Mouse (Mus musculus) heart, postnatal 25 days (tissue): ENCODE measurements at regions not wholly inside any gene's neighbourhood (a gene's known extent, or its start where the extent isn't known, plus 50 kb on each side); places are given as distances from the start of the nearest gene placed in this dataset.

Experiments
- DNase-seq: peaks from one replicate; pipeline ENCODE4 v3.0.0; 2022; ENCODE audit warnings: low spot score
- intact Hi-C: fragments of 180-260 bp; cut with DNase I; formaldehyde crosslinking; loops from one replicate; pipeline ENCODE4 v1.15.1; 2025

DNA sequence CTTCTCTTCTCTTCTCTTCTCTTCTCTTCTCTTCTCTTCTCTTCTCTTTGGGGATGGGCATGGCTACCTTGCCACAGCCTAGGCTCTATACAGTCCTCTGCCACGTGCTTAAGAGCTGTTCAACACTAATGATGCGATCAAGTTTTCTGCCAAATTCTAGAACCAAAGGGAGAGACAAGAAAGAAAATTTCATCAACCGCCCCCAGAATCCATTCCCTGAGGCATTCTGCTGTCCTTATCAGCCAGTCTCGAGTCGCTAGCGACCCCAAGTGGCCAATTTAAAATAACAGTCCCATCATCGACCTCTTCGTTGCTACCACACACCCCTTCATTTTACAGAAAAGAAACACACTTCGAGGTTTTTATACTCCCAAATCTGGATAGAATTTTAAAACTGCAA lies 171.5 kb downstream of the Qdpr start:
- intact Hi-C loops = loop anchor here (1.0 to 2.0 kb wide), 3 partner anchors 571 to 974 kb away; no protein-coding TSS in a partner anchor

DNA sequence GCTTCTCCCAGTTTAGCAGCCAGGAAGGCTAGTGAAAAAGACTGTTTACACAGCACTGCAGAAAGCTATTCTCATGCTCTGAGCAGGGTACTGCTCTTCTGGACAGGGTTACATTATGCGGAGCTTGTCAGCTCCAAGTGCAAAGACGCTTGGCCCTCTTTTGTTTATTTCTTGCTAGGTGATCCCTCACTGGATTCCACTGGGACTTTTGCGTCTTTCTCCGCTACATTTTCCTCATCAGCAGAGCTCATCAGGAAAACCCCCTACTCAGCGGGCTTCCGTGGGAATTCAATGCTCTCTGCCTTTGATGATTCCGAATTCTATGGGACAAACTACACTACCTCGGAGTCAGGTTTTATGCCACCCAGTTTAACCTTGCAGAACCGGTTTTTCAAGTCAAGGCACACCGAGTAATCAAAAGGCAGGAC lies 172.0 kb downstream of the Qdpr start:
- DNase-seq = no peak
- intact Hi-C loops = loop anchor here (1.0 to 2.0 kb wide), 3 partner anchors 571 to 974 kb away; no protein-coding TSS in a partner anchor

More for the DNA sequence above, 171.5 kb downstream of the Qdpr start:
- DNase-seq = peak; percentile 28

DNA sequence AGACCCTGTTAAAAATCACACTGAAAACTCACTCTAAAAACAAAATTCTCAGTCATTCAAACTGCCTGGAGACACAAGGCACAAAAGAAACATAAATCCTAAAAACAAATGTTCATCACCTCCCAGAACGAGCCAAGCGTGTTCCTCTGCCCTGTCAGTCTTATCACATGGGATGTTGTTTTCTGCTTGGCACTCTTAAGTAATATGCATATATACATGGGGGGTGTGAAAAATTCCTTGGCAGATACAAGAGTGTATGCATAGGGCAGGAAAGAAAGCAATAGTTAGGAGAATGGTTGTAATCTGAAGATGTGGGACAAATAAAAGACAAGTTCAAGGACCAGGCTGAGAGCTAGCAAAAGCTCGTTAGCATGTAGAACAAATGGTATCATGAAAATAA lies 179.4 kb downstream of the Qdpr start:
- intact Hi-C loops = no loop called here
- DNase-seq = no peak

DNA sequence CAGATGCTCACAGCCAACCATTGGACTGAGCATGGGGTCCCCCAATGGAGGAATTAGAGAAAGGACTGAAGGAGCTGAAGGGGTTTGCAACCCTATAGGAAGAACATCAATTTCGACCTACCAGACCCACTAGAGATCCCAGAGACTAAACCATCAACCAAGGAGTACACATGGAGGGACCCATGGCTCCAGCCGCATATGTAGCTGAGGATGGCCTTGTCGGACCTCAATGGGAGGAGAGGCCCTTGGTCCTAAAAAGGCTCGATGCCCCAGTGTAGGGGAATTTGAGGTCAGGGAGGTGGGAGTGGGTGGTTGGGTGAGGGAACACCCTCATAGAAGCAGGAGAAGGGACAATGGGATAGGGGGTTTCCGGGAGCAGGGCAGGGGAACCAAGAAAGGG lies 180.6 kb downstream of the Qdpr start:
- intact Hi-C loops = no loop called here
- DNase-seq = no peak

DNA sequence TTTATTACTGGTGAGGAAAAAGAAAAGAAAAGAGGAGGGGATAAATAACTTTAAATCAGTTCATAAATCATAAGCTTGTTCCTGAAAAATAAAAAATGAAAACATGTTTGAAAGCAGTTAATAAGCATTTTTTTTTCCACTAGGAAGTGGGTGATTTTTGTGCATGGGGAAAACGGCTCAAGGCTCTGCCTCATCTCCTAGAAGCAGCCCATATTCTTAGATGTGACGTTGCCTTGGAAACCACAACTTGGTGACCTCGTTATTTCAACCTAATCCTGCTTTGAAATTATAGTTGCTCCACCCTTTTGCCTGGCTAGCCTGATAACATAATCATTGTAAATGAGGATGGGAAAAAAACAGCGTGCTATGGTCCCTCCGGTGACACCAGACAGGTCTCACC lies 183.1 kb downstream of the Qdpr start:
- intact Hi-C loops = no loop called here
- DNase-seq = no peak

DNA sequence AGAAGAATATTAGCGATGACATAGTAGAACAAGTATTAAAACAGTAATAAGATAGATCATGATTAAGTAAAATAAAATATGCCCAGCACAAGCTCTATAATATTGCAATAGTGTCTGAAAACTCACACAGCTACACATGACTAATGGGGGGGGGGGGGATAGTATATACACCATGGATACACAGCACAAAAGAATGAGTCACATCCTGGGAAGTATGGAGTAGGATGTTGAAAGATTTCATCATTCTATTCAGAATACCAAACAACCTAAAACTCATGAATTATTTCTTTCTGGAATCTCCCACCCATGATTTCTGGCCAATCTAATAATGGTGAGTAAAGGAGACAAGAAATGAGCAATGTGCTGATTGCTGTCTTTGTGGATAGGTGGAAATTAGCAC lies 191.6 kb downstream of the Qdpr start:
- intact Hi-C loops = no loop called here
- DNase-seq = no peak

DNA sequence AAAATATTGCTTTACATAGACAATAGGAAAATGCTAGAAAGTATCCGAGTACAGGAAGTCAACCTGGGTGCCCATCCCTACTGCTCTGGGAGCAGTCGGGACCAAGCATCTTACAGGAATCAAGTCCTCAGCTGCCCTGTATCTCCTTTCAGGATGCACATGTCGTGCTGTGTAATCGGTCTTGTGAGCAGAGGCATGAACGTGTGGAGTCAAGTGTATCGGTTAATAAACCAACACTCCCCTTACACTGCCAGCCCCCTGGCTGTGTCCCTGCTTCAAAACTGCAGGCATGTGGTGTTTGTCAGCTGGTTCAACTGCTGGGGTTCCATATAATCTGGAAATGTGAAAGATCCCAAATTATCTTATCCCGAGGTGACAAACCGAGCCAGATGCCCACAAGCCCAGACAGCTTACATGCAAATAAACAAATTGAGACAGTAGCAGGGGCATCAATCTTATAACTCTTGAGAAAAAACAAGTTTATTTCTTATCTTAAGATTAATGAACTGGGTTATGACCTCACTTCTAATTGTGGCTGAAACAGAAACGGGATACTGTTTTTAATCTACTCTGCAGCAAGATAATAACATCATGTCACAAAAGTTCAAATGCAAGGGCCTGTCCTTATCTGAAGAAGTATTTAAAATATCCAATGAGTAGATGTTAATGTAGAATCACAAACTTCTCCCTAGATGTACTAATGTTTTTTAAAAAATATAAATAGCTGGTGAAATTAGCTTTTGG lies 193.6 kb downstream of the Qdpr start:
- no peak for DNase-seq
- intact Hi-C loops = no loop called here

DNA sequence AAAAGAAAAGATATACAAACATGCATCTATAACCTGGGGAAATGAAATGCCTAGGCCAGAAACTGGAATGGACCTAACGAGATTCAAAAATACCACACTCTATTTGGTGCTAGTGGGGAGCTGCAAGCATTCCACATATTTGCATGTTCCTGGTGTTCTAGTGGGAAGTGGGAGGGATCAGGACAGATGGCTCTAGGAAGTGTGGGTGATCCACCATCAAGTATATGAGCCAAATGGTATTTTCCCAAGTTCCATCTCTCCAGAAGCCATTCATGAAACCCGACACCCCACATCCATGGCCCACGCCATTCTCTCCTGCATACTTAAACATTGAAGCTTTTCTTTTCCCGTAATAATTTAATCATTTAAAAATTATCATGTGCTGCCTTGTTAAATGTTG lies 218.2 kb downstream of the Qdpr start:
- DNase-seq = no peak
- intact Hi-C loops = no loop called here

DNA sequence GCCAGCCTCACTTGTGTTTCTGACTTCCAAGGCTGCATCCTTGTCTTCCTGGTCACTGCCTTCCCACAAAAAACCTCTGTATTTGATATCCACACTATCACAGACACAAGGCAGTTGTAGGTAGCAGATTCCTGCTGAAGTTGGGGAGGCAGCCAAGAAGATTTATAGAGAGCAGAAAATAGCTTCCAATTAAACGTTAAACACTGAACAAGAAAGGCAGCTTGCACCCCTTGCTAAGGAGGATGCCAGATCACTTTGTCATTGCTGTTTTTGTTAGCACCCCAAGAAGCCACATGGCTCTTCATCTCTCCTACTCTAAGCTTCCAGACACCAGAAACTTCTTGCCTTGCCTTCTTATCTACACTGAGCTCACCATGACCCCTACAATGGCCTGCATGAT lies 219.9 kb downstream of the Qdpr start:
- intact Hi-C loops = no loop called here
- no peak for DNase-seq

DNA sequence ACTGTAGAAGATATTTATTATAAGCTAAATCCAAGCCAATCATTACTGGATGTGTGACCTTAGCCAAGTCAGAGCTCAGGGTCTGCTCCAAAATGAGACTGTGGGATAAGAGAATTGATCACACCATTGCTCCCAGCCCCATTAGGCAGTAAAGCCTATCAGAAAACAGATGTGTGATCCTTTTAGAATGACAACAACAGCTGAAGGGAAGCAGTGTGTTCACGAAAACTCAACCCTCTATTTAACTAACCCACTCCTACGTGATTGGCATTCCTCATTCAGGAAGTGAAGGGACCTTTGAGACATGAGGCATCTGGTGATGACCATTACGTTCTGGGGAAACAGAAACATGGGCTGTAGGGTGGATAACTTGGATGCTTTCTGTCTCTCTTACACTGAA lies 220.6 kb downstream of the Qdpr start:
- DNase-seq = no peak
- intact Hi-C loops = no loop called here

DNA sequence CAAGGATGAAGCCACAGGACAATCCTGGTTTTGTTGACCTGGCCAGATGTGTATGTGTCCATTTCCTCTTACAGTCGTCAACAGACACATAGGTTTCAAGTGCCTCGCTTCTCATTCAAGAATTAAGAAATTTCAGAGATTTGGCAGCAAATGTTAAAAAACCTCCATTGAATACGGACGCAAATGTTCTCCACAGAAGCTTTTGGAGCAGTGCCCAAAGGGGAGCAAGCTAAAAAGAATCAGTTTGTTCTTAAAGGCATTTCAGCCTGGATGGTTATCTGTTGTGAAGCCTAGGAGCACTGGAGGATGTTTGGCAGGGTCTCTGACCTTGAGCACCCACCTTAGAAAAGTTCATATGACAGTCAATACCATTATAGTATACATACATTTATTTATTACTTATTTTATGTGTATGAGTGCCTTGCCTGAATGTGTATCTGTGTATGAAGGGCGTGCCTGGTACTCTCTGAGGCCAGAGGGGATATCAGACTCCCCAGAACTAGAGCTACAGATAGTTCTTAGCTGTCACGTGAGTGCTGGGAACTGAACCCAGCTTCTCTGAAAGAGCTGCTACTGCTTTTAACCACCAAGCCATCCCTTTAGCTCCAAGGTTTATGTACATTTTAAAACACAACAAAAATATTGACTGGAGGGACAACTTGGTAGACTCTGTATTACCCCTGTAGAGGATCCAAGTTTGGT lies 221.7 kb downstream of the Qdpr start:
- intact Hi-C loops = no loop called here
- DNase-seq = no peak

DNA sequence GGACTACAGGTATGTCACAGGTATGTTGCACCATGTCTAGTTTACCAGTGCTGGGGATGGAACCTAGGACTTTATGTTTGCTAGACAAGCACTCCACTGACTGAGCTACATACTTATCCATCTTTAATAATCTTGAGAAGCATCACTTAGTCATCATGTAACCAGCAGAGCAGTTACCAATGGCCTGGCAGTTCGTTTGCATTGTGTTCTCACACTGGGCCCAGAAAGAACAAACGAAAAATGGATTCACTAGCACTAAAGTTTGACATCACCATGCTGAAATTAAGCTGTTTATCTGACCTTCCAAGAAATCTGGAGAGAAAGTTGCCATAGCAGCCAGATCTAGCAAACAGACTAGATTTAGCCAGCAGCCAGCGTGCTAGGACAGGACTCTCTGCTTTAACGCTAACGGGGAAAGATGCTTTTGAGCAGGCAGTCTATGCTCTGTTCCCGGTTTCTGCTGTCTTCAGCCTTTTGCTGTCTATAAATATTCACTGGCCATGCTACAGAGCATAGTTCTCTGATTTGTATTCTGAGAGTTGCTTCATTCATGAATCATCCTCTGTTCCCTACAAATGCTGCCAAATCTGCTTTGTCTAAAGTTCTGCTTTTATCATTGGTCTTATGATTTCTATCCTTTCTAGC lies 229.6 kb downstream of the Qdpr start:
- no peak for DNase-seq
- intact Hi-C loops = no loop called here

DNA sequence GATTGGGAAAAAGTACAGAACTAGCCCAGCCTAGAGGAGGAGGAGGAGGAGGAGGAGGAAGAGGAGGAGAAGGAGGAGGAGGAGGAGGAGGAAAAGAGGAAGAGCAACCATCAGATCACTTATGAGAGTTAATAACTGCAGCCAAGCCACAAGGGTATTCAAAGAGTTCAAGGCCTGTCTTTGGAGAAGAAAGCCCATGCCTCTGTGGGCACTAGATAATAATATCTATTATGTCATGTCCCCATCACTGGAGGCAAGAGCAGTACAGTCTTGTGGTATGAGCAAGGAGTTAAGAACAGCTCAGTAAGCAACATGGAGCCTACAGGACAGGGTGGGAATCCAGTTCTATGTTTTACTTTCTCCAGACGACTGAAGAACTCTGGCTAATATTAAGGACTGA lies 230.5 kb downstream of the Qdpr start:
- no peak for DNase-seq
- intact Hi-C loops = no loop called here

DNA sequence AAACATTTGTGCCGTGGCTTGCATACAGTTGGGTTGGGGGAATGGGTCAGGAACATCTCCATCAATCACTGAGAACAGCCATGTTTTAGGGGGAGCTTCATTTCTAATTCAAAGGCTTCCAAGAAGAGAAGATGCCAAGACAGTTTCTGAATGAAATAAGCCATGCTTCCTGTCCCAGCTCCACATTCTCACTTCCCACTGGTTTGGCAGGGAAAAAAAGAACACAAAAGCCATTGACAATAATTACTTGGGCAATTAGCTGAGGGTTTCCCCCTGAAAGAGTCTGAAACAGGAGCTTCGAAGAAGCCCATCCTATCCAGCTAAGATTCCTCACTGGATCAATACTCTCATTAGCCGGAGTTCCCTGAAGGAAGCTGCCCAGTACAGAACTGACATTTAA lies 230.9 kb downstream of the Qdpr start:
- intact Hi-C loops = no loop called here
- no peak for DNase-seq

DNA sequence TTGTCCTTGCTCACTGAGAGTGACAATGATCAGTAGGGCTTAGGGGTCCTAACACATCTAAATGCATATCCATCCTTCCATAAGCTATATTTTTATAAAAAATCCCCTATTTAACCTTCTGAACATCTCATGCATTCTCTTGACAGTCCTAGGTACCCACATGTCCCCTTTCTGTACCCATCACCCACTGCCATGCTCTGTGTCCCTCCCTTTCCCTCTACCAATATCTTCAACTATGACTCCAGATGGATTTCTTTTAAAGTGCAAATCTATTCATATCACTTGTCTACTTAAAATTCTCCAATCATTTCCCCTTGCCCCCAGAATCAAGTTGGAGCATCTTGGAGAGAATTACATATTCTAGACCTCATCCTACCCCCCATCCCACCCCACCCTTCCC lies 235.6 kb downstream of the Qdpr start:
- DNase-seq = no peak
- intact Hi-C loops = no loop called here

DNA sequence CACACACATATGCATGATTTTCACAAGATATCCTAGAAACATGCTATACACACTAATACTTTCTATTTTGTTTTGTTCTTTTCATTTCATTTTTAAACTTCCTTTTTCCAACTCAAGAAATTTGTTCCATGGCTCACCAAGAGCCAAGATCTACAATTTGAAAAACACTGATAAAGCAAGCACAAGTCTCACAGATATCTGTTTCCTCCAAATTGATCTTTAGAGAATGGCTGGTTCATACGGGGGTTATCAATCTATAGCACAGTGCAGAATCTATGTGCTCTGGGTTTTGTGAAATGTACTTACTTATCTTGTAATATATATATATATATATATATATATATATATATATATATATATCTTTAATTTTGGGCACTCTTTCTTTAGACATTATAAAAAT lies 251.6 kb downstream of the Qdpr start:
- intact Hi-C loops = no loop called here
- DNase-seq = no peak

DNA sequence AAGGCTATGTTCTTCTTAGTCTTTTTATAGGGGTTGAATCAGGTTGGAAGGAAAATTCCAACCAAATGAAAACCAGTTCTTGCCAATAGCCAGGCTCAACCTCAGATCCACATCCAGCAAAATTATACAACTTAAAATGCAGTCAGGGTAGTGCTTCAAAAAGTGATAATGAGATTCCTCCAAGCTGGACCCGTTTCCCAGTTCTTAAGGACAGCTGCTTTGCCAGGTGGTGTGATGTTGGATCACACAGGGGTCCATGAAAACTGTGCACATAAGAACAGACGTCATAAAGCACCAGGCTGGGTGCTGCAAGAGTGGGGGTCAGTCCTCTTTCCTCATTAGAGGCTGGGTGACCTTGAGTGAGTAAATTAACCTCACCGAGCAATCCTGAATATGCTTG lies 253.9 kb downstream of the Qdpr start:
- DNase-seq = no peak
- intact Hi-C loops = no loop called here

DNA sequence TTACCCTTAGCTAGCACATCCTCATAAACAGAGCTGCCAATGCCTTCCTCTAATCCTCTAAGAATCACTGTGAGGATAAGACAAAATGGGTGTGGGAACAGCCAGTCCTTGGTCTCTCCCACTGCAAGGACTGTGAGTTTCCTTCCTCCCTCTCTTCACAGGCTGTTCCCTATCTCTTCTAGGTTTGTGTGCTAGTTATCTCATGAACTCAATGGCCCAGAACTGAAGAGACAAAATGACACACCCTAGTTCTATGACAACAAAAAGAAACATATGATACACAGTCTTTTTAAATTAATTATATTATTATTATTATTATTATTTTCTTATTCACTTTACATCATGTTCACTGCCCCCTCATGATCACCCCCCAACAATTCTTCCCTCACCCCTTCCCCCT lies 257.7 kb downstream of the Qdpr start:
- intact Hi-C loops = no loop called here
- DNase-seq = no peak

DNA sequence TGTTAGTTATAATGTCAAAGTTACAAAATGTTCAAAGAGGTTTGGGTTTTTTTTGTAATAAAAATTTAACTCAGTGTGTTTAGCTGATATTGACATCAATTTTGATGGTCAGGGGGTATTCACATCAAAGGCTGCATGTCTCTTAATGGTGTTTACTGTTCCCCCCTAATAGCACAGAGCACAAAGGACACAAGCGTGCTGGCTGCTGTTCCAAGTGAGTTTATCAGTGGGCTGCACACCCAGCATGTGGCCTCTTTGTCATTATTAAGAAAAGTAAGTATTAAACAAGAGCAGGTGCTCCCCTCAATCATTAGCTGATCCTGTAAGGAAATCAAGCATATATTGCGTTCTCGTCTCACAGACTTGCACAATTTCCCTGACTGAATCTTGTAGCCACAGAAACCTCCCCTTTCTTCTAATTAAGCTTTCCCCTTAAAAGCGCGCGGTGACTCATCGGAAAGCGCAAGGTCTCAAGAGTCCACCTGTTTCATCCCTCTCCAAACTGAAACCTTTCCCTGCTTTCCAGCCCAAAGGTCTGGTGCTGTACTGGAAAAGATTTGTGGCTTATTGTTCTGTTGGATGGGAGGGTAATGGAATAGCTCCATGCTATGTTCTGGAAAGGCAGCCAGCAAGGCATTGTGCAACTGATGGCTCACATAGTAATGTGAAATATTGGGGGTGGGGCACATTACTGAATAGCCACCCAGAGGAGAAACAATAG lies 276.8 kb downstream of the Qdpr start:
- intact Hi-C loops = no loop called here
- DNase-seq = peak; percentile 1

DNA sequence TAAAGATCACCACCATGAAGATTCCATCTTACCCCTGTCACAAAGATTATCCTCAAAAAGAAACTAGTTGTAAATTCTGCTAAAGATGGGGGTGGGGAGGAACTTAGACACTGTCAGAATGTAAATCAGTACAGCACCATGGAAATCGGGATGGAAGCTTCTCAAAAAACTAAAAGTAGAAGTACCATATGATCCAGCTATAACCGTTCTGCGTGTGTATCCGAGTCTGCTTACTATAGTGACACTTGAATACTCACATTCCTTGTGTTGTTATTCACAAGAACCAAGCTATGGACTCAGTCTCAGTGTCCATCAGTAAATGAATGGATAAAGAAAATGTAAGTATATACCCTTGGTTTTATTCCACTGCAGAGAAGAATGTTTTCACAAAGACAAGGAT lies 290.8 kb downstream of the Qdpr start:
- intact Hi-C loops = no loop called here

DNA sequence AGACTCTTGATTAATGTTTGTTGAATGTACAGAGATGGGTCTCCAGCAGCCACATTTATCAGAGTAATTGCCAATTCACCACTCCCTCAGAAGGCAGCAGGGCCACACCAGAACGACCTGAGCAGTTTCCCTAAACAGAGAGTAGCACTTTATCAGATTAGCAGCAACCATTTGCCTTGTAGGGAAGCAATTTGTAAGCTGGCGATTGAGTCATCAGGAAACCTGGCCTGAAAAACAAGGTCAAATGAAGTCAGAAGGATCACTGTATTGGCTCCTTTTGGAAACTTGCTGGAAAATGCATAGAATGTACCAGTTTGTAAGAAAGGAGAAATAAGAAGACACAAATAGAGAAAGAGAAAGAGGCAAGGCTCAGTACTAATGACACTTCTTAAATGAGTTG lies 295.1 kb downstream of the Qdpr start:
- no peak for DNase-seq
- intact Hi-C loops = no loop called here

More for the DNA sequence above, 290.8 kb downstream of the Qdpr start:
- no peak for DNase-seq
